Mouse (Mus musculus) heart, postnatal 36 days (tissue): ENCODE data around the gene Tmem189. TPM values are rescaled to one million over a fixed set of nuclear protein-coding genes. Genes with fewer than 3 reads are reported as not detected.

Experiments used
- DNase-seq, 2 experiments: peaks; one replicate each; pipeline ENCODE4 v3.0.0; 2021 to 2022
- intact Hi-C: fragments of 180-260 bp; cut with DNase I; formaldehyde crosslinking; loops from one replicate; pipeline ENCODE4 v1.15.1; 2025
- total RNA-seq, 2 experiments: library from RNA; stranded (reverse); gene quantifications; 2 replicates each; pipeline ENCODE4 v1.2.3; 2021

Gene Tmem189
- total RNA-seq, 2 experiments from 2014 or later, result 26.6 to 29.9 TPM

- no peak for DNase-seq
- intact Hi-C loops, result loop anchor here (1.0 to 10.0 kb wide), 3 partner anchors 209 to 389 kb away; no protein-coding TSS in a partner anchor
These were observed 3.8 kb downstream of the Tmem189 start for GRCm38 (mm10) chr2:167685865-167686264.

DNA sequence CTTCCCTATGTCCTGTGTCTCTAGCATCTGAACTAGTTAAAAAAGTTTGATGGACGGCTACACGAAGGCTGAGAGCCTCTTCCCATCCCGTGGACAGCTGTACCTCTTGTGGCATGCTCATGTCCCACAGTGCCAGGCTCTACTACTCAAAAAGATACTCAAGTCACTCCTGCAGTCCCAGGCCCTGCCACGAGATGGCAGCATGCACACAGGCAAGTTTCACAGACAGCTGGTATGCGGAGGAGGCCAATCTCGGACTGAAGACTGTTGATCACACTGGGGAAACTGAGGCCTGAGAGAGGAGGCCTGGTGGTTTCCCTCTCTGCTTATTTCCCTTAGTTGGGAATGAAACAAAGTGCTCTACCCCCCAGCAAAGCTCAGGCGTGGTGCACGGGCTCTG lies 4.5 kb downstream of the Tmem189 start:
- intact Hi-C loops, result loop anchor here (1.0 to 10.0 kb wide), 3 partner anchors 210 to 390 kb away; no protein-coding TSS in a partner anchor
- peak; percentile 96 to 99 for DNase-seq

- DNase-seq, result no peak
- intact Hi-C loops, result loop anchor here (2.0 to 10.0 kb wide), 2 partner anchors 333 to 391 kb away; no protein-coding TSS in a partner anchor
These were observed 5.9 kb downstream of the Tmem189 start for GRCm38 (mm10) chr2:167683721-167684120.

- no peak for DNase-seq
These were observed 9.0 kb downstream of the Tmem189 start for GRCm38 (mm10) chr2:167680657-167681056.

GRCm38 (mm10) chr2:167679902-167680430 lies 9.7 kb downstream of the Tmem189 start:
- DNase-seq, result peak; percentile 84 to 89
- intact Hi-C loops, result loop anchor here (2.0 to 10.0 kb wide), 2 partner anchors 147 to 395 kb away; no protein-coding TSS in a partner anchor

More at GRCm38 (mm10) chr2:167680657-167681056, 9.0 kb downstream of the Tmem189 start:
- intact Hi-C loops, result loop anchor here (10.0 kb wide), 1 partner anchor 394 kb away; no protein-coding TSS in a partner anchor

DNA sequence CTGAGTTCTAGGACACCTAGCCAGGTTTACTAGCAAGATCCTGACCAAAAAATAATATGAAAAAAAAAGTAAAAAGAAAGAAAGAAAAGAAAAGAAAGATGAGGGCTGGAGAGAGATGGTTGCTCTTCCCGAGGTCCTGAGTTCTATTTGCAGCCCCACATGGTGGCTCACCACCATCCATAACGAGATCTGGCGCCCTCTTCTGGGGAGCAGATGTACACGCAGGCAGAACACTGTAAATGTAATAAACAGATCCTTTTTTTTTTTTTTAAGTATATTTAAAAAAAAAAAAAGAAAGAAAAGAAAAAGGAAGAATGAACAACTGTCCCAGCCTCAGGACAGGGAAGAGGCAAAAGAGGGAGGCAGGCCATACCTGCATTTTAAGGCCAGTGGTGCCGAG lies 11.0 kb downstream of the Tmem189 start:
- no peak for DNase-seq
- intact Hi-C loops, result loop anchor here (2.0 kb wide), 1 partner anchor 146 kb away; no protein-coding TSS in a partner anchor

- intact Hi-C loops, result loop anchor here (1.0 to 2.0 kb wide), 2 partner anchors 34 to 63 kb away; no protein-coding TSS in a partner anchor
- DNase-seq, result no peak
These were observed 14.3 kb downstream of the Tmem189 start for GRCm38 (mm10) chr2:167675120-167675909.

GRCm38 (mm10) chr2:167672212-167672685 lies 17.4 kb downstream of the Tmem189 start:
- intact Hi-C loops, result no loop called here
- DNase-seq, result no peak

DNA sequence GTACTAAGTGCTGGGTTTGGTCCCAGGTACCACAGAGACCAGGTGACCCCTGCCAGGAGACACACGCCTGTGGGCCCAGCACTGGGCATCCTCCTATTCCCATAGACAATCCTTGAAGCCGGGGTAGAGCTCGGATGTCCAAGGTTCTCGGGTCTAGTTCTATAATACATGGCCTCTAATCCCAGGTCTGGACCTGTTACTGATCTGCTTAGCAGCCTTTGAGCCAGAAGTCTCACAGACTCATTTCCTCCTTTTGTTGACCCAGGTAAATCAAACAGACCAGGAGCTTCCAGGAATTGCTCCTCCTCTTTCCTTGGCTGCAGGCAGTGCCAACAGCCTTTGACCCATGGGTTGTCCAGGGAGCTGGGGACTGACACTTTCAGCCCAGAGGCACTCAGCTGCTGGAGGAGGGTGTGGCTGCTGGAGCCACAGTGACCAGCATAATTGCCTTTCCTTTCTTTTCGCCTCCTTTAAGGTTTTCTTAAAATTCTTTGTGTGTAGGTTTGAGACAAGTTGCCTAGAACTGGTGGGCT lies 18.5 kb downstream of the Tmem189 start:
- intact Hi-C loops, result no loop called here
- no peak for DNase-seq

- intact Hi-C loops, result no loop called here
- DNase-seq, result no peak
These were observed 20.2 kb downstream of the Tmem189 start for GRCm38 (mm10) chr2:167669398-167669797.

DNA sequence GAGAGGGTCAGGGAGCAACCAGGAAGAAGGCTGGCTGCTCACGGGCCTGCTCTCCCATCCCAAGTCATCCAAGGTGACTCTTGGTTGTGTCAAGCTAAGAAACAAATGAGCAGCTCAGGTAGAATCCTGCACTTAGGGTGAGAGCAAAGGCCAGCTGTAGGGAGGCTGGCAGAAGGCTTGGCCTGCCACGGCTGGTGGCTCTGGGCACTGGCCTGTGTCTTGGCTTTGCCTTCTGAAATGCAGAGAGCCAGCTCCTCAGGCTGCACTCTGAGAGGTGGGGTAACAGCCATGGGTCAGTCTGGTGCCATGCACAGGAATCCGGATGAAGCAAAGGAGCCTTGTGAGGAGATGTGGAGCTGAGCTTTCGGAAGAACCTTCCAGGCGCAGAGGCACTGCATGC lies 21.2 kb downstream of the Tmem189 start:
- intact Hi-C loops, result no loop called here
- DNase-seq, result no peak

- no peak for DNase-seq
- intact Hi-C loops, result no loop called here
These were observed 23.5 kb downstream of the Tmem189 start for GRCm38 (mm10) chr2:167665972-167666713.

DNA sequence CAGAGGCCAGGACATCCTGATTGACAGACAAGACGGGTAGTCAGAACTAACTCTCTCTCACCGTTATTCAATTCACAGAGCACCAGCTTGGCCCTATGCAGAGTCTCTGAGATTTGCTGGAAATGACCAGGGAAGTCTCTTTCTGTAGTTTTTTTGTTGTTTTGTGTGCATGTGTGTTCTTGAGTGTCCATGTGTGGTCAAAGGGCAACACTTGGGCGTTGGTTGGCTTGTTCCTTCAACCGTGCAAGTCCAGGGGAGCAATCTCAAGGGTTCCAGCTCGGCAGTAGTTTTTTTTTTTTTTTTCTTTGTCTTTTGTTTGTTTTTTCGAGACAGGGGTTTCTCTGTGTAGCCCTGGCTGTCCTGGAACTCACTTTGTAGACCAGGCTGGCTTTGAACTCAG lies 26.9 kb downstream of the Tmem189 start:
- DNase-seq, result no peak
- intact Hi-C loops, result no loop called here

DNA sequence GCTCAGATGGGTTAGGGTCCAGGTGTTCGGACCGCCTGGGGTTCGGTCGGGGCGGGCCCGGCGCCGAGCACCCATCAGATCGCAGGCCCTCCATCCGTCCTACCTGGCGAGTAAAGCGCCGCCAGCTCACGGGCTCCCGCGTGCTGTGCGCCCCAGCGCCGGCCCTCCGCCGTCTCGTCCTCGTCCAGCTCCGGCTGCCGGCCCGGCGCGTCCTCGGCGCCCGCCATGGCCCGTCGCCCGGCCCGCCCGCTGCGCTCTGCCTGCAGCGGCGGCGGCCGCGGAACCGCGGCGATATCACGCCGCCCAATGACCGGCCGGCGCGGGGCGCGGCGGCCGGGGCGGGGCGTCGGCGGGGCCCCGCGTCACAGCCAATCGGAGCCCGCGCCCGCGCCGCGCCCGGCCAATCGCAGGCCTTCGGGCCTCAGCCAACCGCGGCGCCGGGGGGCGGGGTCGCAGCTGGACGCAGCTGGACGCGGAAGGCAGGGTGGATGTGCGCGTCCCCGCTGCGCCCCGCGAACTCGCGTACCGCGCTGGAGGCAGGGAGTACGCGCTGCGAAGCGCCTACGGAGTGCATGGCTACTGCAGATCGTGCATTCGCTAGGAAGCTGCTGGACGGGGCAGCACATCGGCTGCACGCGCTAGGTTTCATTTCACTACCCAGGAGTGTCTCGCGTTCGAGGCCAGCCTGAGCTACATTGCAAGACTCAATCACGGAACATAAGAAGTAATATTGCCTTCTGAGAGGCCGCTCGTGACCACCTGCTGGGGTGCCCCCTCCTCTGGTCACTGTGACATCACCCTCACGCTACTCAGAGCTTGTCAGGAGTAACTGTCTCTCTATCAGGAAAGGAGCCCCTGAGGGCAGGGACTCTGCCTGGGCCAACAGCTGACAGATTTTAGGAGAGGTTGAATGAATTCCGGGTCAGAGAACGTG lies 28.1 kb downstream of the Tmem189 start, which contains the start of gene Gm20431:
Gene Gm20431 (minus strand): TSS at position 227 of the 934 bp plus-strand sequence.
- intact Hi-C loops, result no loop called here
- DNase-seq, result peak; percentile 95 to 96

GRCm38 (mm10) chr2:167660611-167660971 lies 29.0 kb downstream of the Tmem189 start:
- intact Hi-C loops, result no loop called here
- DNase-seq, result no peak

- DNase-seq, result peak; percentile 64
- intact Hi-C loops, result no loop called here
These were observed 29.6 kb downstream of the Tmem189 start for GRCm38 (mm10) chr2:167659847-167660610.

DNA sequence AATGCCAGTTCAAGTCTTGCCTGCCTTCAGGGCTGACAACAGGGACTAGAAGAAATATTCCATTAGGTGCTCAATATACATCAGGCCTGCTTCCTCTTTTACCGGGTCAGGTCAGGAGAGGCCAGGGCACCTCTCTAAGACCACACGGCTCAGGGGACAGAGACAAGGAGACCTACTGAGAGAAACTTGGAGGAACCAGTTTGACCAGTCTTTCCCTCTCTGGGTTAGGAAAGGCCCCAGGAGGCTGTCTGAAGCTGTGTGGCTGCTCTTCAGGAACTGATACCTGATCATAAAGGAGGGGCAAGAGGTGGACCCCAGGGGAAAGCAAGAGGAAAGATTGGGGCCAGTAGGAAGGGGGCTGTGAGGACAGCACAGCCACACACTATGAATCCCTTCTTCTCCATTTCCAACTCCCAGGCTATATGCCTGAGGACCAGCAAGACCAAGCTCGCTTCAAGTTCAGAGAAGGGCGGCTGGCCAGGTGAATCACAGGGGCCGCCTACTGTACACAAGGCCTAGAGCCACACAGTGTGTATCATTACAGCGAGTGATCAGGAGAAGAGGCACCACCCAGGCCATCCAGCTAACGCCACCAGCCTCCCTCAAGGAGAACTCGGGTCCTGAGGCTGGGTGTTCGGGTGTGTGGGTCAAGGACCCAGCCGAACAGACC lies 30.3 kb downstream of the Tmem189 start:
- intact Hi-C loops, result no loop called here

DNA sequence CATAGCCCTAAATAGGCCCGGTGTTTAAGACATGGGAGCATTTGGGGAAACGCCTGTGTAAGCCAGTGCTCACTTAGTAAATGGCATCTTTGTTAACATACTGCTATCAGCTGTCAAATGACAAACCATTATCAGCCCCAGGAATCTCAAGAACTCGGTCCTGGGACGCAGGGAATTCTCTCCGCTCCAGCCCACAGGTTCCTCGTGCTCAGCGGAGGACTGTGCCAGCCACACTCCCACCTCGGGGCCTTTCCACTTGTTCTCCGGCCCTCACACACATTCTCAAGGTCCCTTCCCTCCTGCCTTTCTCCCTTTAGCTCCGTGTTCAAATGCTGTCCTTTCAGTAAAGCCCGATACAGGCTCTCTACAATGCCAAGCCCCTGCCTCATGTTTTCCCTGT lies 30.9 kb downstream of the Tmem189 start:
- intact Hi-C loops, result no loop called here

More for the DNA sequence above, 30.3 kb downstream of the Tmem189 start:
- no peak for DNase-seq

More for the DNA sequence above, 30.9 kb downstream of the Tmem189 start:
- no peak for DNase-seq
